Mouse (Mus musculus) heart, postnatal 0 days (tissue): Measurements from ENCODE around the gene Kif5a.

ENCODE experiments used
- CTCF ChIP-seq: IDR thresholded peaks from 2 replicates; pipeline ENCODE4 v1.5.1; 2016; ENCODE audit warnings: antibody characterized with exemption, control low read depth, low read depth
- EP300 ChIP-seq: IDR thresholded peaks from 2 replicates; pipeline ENCODE4 v1.6.1; 2016; ENCODE audit warnings: antibody characterized with exemption, low read depth

DNA sequence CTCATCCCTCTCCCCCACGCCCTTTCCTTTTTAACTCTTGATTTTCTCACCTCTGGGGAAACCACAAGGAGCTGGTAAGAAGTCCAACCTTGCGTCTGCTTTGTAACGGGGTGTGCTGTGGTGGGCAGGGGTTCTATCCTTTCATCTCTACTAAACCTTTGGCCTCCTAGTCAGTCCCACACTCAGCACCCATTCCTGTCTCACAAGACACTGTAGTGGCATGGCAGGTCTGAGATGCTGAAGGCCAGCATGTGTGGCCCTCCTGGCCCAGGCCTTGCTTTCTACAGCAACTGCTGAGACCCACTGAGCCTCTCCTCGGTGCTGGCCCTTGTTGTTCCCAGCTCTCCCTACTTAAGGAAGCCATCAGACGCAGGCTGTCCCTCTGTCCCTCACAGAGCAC is 9.2 kb upstream of the Kif5a start:
- TF ChIP-seq CTCF (no peak), EP300 (no peak)
